Mouse (Mus musculus): ENCODE results near the gene Cox10.

GRCm38 (mm10) chr11:63924286-63924930 is 154.9 kb downstream of the Cox10 start:
- TF ChIP-seq CTCF (IDR thresholded peaks at IDR 0.05; ENCODE audit: control insufficient read depth, insufficient read depth, low read length) (no peak), POLR2A (IDR thresholded peaks at IDR 0.05; ENCODE audit: borderline replicate concordance, control insufficient read depth, low read depth, low read length) (no peak)
